ENCODE assay signal across 10 mouse cellular contexts in the genomic region with DNA sequence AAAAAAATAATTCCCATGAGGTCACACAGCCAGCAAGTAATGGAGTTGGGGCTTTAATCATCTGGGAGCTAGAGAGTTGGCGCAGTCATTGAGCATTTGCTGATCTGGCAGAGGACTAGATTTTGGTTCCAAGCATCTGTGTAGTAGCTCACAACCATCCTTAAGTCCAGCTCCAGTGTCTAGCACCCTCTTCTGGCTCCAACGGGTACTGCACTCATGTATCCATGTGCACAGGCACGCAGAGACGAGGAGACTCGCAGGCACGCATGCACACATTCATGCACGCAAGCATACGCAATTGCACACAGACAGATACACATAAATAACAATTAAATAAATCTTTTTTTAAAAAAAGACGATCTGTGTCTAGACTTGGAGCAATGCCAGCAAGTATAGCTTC.
A peak's percentile ranks its signal among the peaks of the same experiment; 100 is the strongest.
DNase-seq lines count a peak whose midpoint lies in the region; ATAC-seq lines count a peak whose summit lies in the region.
"Had no signal": no experiment of that assay in that cellular context is flagged by ENCODE, and none has a peak within 500 bp of the region (broad histone marks: within the 10 kb centered on the region; RNA-seq: fewer than 3 reads in every experiment).

No protein-coding gene starts in this region.

- no peaks in the 10 kb centered on the region for H3K36me3 ChIP-seq in megakaryocyte, embryonic 14.5 days (replicated peaks; ENCODE audit: low read length)
- no peaks in the 10 kb centered on the region for H3K36me3 ChIP-seq in splenic B cell, adult 2 months (ENCODE audit: control insufficient read depth, insufficient read depth, low read length, poor library complexity, severe bottlenecking)
- H3K36me3 ChIP-seq: embryonic facial prominence, embryonic 10.5 days; heart, embryonic 10.5 days had no signal

- ATAC-seq in megakaryocyte, adult 5-6 weeks (ENCODE audit: poor library complexity, severe bottlenecking): no peak

- DNase-seq in kidney, adult 18-20 months: peak; percentile 6
- DNase-seq in kidney, postnatal 10 days: no peak
- DNase-seq in R1 (ENCODE audit: low read depth, low spot score): peak; percentile 77
- peak; percentile 1 for DNase-seq in splenic B cell, adult 2 months (ENCODE audit: low read depth, low spot score)
- no peak for DNase-seq in urinary bladder, adult 18-20 months (ENCODE audit: low spot score in 2 of 2)

- H3K4me1 ChIP-seq in megakaryocyte, embryonic 14.5 days: no peaks in the 10 kb centered on the region

- H3K27me3 ChIP-seq in megakaryocyte, embryonic 14.5 days (replicated peaks): no peaks in the 10 kb centered on the region
- no peaks in the 10 kb centered on the region for H3K27me3 ChIP-seq in splenic B cell, adult 2 months (ENCODE audit: control insufficient read depth, insufficient read depth, low read length, poor library complexity, severe bottlenecking)

- peak overlapping the region; percentile 12 for H3K4me3 ChIP-seq in megakaryocyte, embryonic 14.5 days (replicated peaks)
- H3K4me3 ChIP-seq: embryonic facial prominence, embryonic 10.5 days; heart, embryonic 10.5 days; myocyte had no signal

- H3K9me3 ChIP-seq in megakaryocyte, embryonic 14.5 days: peaks cover 48% of the 10 kb centered on the region
- H3K9me3 ChIP-seq: heart, embryonic 10.5 days had no signal

Comparison
In these comparisons a context has a peak if more than half of its experiments do, and no peak if none do; other contexts are left out.
1. DNase-seq: peak in kidney, adult 18-20 months (single experiment), R1 (single experiment) and splenic B cell, adult 2 months (single experiment); none in kidney, postnatal 10 days (single experiment) and urinary bladder, adult 18-20 months (0 of 2).